Mouse (Mus musculus) midbrain, postnatal 0 days (tissue): ENCODE measurements around the gene Efna5. TPM values are rescaled to one million over a fixed set of nuclear protein-coding genes. Genes with fewer than 3 reads are reported as not detected.

Experiments used
- ATAC-seq: fragments of 200-750 bp; cut with Nextera tagmentation; 2 replicates; pipeline ENCODE4 v1.8.0; 2017; ENCODE audit warnings: moderate number of reproducible peaks, mild to moderate bottlenecking, moderate TSS enrichment, moderate library complexity; ENCODE audit not compliant: low FRiP score
- DNase-seq: peaks from one replicate; pipeline ENCODE4 v3.0.0-alpha.2; 2015; ENCODE audit warnings: low spot score
- H3K27ac ChIP-seq: fragments of 300-500 bp; sonication (generic); 2 replicates; pipeline ENCODE4 v1.5.1; 2014; ENCODE audit warnings: low read depth, mild to moderate bottlenecking, low read length, mixed read lengths
- H3K27me3 ChIP-seq: fragments of 300-500 bp; sonication (generic); 2 replicates; pipeline ENCODE4 v1.6.1; 2014; ENCODE audit warnings: low read length, control low read depth, mixed read lengths; ENCODE audit not compliant: insufficient read depth
- H3K36me3 ChIP-seq: fragments of 300-500 bp; sonication (generic); 2 replicates; pipeline ENCODE4 v1.6.1; 2014; ENCODE audit warnings: low read length, control low read depth, mixed read lengths; ENCODE audit not compliant: insufficient read depth
- H3K4me1 ChIP-seq: fragments of 300-500 bp; sonication (generic); 2 replicates; pipeline ENCODE4 v1.6.1; 2014; ENCODE audit warnings: mild to moderate bottlenecking, control low read depth, antibody characterized with exemption, low read length, mixed read lengths; ENCODE audit not compliant: insufficient read depth
- H3K4me2 ChIP-seq: fragments of 300-500 bp; sonication (generic); 2 replicates; pipeline ENCODE4 v1.6.1; 2014; ENCODE audit warnings: low read depth, mild to moderate bottlenecking, low read length, mixed read lengths; ENCODE audit not compliant: poor library complexity, severe bottlenecking
- H3K4me3 ChIP-seq: fragments of 300-500 bp; sonication (generic); 2 replicates; pipeline ENCODE4 v1.5.1; 2014; ENCODE audit warnings: low read depth, mild to moderate bottlenecking, low read length, moderate library complexity
- H3K9ac ChIP-seq: fragments of 300-500 bp; sonication (generic); replicated peaks from 2 replicates; pipeline ENCODE4 v1.6.1; 2014; ENCODE audit warnings: mild to moderate bottlenecking, low read length, moderate library complexity, mixed read lengths; ENCODE audit not compliant: poor library complexity, severe bottlenecking
- H3K9me3 ChIP-seq: fragments of 300-500 bp; sonication (generic); 2 replicates; pipeline ENCODE4 v1.6.1; 2016; ENCODE audit warnings: low read length, control low read depth
- CTCF ChIP-seq: IDR thresholded peaks from 2 replicates; pipeline ENCODE4 v1.5.1; 2016; ENCODE audit warnings: antibody characterized with exemption, mild to moderate bottlenecking
- WGBS: fragments of 180-500 bp; shearing (Covaris S2); extraction: QIAGEN DNeasy Blood & Tissue Kit; methylation state at CpG from one replicate; pipeline ENCODE4 v1.1.7; 2014; 5-methylcytosine and 5-hydroxymethylcytosine counted together
- polyA plus RNA-seq: library from polyadenylated mRNA; unstranded; fragments of >200 nt; fragmentation: Nextera tagmentation; extraction: Ambion mirVana; gene quantifications from 2 replicates; pipeline ENCODE4 v1.2.1, GENCODE M21; 2015
- total RNA-seq: library from RNA; depleted of rRNA; stranded (reverse); fragments of >200 nt; gene quantifications from 2 replicates; pipeline ENCODE4 v1.2.3, GENCODE M21; 2014

Efna5 gene
- total and polyA plus RNA-seq, 2 experiments from 2014 or later: 11.1 to 59.5 TPM

DNA sequence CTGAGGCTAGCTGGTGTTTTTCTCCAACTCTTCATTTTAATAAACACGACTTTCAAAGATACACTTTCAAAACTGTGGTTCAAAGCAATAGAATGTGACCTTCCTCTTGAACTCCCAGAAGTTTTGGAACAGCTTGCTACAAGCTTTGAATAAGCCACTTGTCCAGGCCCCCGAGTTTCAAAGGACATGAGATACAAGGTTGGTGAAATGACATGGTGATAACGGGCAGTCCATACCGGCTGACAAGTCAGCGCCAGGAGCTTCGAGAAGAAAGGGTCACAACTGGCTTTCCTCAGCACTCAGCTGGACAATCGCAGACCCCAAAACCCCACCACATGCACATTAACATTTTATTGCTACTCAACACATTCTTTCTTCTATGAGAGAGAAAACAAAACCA, 219.3 kb downstream of the Efna5 start:
- no peaks in the 10 kb centered on the region for H3K36me3 ChIP-seq
- H3K9ac ChIP-seq: no peak overlapping the region
- no peaks in the 10 kb centered on the region for H3K9me3 ChIP-seq
- no peak overlapping the region for H3K27ac ChIP-seq
- no peak overlapping the region for H3K4me3 ChIP-seq
- no peak overlapping the region for H3K4me2 ChIP-seq
- 70% methylated on average over 7 of the region's 7 CpGs for WGBS
- DNase-seq (no peak), ATAC-seq (no peak)
- TF ChIP-seq CTCF: no peak
- H3K27me3 ChIP-seq: no peaks in the 10 kb centered on the region
- H3K4me1 ChIP-seq: no peaks in the 10 kb centered on the region

DNA sequence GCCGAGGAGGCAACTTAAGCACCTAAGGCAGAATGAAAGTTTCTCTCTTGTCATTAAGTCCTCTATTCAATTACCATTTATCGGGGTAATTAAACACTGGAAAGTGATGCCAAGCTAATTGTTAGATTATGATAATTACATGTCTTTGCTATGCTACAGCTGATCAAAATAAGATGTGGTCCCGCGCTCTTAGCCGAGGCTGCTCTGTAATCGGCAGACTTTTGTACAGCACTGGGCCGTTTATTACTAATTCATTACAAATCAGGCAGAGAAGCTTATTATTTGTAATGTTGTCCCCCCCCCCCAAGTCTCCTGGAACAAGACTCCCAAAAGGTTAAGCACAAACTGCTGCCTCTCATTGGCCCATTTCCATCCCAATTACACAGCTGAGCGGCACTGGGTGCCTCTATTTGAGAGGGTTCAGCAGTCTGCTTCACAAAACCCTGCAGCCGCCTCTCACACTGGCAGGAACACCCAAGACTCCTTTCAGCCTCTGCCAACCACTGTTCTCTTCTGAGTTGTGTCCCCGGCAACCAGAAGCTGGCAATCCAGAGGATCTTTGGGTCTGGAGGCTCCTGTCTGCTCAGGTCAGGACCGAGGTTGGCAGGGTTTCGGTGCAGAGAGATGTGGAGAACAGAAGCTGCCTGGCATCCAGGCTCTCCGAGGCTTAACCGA, 221.5 kb downstream of the Efna5 start:
- Histone ChIP-seq H3K27ac (no peak overlapping the region), H3K9ac (no peak overlapping the region), H3K36me3 (no peaks in the 10 kb centered on the region), H3K27me3 (no peaks in the 10 kb centered on the region), H3K9me3 (no peaks in the 10 kb centered on the region), H3K4me3 (no peak overlapping the region), H3K4me2 (peak overlapping the region; percentile 36), H3K4me1 (no peaks in the 10 kb centered on the region)
- no peak for TF ChIP-seq CTCF
- ATAC-seq (peak; percentile 87), DNase-seq (peak; percentile 91)
- WGBS: 28% methylated on average over 14 of the region's 14 CpGs

DNA sequence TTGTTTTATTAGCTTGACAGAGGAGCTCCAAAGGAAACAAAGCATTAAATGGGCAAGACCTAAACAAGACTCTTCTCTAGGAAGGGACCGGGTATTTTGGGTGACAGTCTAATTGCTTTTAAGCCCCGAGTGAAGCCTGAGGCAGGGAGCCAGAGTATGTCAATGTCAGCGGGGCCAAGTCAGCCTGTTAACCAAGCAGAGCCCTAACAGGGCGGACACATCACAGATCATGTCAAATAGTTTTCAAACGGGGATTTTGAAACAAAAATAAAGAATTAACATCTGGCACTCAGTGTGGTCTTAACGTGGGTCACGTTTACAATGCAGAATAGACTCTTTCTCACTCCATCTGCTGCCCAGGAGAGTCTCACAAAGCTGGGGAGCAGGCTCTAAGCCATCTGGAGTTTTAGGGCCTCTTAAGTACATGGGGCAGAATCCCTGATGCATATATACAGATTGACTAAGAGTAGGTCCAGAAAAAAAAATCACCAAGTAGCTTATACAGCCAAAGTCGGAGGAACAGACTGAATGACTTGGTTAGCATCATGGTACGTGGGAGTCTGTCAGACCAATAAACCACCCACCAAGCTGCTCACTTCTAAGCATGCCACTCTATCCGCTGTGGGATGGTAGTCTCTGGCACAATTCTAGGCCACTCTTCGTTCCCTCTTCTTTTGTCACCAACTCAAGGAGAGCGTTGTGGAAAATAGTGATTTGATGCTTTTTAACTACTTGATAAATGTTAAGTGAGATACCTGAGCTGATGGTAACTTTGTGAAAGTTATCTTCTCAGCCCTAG, 223.1 kb downstream of the Efna5 start:
- Histone ChIP-seq H3K27me3 (no peaks in the 10 kb centered on the region), H3K4me1 (no peaks in the 10 kb centered on the region), H3K36me3 (no peaks in the 10 kb centered on the region), H3K4me3 (no peak overlapping the region), H3K4me2 (no peak overlapping the region), H3K9me3 (no peaks in the 10 kb centered on the region), H3K9ac (no peak overlapping the region), H3K27ac (no peak overlapping the region)
- WGBS: 50% methylated on average over 12 of the region's 12 CpGs
- ATAC-seq (no peak), DNase-seq (no peak)
- TF ChIP-seq CTCF: no peak

DNA sequence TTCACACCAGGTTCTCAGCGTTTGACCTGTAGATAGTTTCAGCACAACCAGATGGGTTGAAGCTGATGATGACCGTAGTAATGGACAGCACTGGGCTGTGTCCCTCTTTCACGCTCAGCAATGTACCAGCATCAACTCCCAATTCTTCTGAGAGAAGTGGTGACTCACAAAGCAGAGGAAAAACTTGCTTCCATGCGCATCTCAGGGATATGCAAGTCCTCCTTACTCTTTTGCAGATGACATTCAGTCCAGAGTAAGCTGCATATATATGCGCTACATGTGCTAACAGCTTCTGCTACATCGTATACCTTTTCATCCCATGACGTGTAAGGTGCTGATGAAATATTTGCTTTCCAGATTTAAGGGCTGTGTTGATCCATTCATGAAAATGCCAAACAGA, 224.1 kb downstream of the Efna5 start:
- Histone ChIP-seq H3K27ac (no peak overlapping the region), H3K9ac (no peak overlapping the region), H3K27me3 (no peaks in the 10 kb centered on the region), H3K36me3 (no peaks in the 10 kb centered on the region), H3K4me2 (no peak overlapping the region), H3K4me3 (no peak overlapping the region), H3K4me1 (no peaks in the 10 kb centered on the region), H3K9me3 (no peaks in the 10 kb centered on the region)
- DNase-seq (no peak), ATAC-seq (no peak)
- TF ChIP-seq CTCF: no peak
- WGBS: 80% methylated on average over 7 of the region's 7 CpGs

DNA sequence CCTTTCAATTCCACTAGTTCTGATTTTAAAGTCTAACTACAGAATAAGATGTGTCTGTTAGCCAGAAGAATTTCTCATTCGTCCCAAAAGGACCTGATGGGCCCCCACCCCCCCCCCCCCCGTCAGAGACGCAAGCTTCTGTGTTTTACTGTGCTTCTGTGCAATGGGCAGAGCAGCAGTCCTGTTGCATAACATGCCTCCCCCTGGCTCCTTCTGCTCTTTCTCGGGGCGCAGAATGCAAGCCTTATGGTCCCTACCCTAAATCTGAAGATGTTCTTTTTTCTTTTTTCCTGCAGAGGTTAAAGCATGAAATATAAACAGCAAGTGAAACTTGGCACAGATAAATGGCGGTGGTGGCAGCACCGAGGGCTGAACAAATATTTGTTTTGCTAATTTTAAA, 224.5 kb downstream of the Efna5 start:
- no peak overlapping the region for H3K27ac ChIP-seq
- no peaks in the 10 kb centered on the region for H3K27me3 ChIP-seq
- no peak overlapping the region for H3K4me2 ChIP-seq
- H3K9me3 ChIP-seq: no peaks in the 10 kb centered on the region
- H3K4me1 ChIP-seq: no peaks in the 10 kb centered on the region
- DNase-seq: no peak
- no peak for TF ChIP-seq CTCF
- H3K36me3 ChIP-seq: no peaks in the 10 kb centered on the region
- no peak for ATAC-seq
- 64% methylated on average over 7 of the region's 7 CpGs for WGBS
- no peak overlapping the region for H3K9ac ChIP-seq
- no peak overlapping the region for H3K4me3 ChIP-seq

DNA sequence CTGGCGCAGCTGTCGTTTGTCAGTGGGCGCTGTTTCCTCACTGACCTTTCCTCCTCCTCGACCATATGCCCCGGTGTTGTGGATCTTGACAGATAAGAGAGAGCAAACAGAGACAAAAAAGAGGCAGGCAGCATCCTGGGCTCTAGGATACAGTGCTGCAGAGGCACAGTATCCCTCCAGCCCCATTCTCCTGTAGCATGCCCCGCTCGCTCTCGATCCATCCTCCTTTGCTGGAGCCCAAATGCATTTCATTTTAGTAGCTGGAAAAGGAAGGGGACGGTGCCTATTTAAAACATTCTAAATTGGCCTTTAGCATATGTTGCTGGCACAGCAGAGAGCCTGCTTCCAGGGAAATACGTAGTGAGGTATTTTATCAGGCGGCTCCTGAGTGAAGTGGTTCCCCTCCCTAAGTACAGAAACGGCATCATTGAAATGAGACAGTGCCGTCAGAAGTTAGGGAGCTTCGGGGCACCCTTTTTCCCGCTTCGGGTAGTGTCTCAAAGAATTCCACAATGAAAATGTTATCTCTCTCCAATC, 225.2 kb downstream of the Efna5 start:
- no peak for DNase-seq
- WGBS: 62% methylated on average over 16 of the region's 16 CpGs
- no peaks in the 10 kb centered on the region for H3K36me3 ChIP-seq
- TF ChIP-seq CTCF: no peak
- no peak overlapping the region for H3K27ac ChIP-seq
- no peak overlapping the region for H3K9ac ChIP-seq
- no peak for ATAC-seq
- H3K9me3 ChIP-seq: no peaks in the 10 kb centered on the region
- no peaks in the 10 kb centered on the region for H3K27me3 ChIP-seq
- H3K4me1 ChIP-seq: no peaks in the 10 kb centered on the region
- peak overlapping the region; percentile 21 for H3K4me2 ChIP-seq
- no peak overlapping the region for H3K4me3 ChIP-seq
